23 mouse cellular contexts compared by ENCODE assay signal in the genomic region with DNA sequence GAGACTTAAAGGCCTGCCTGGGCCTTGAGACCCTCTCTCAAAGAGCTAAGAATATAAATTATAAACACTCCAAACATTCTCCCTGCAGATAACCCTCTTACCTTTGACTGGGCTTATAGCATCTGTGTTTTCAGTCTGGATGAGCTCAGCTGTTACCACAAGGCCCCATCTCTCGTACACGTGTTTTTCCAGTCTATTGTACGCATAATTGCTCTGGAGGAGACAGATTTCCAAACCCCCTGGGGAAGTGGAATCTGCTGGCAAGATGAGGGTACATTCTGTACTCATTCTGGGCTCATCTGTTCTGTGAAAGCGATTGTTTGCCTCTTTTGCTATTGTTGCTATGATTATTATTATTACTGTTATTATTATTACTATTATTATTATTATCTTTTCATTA. TPM values are rescaled to one million over a fixed set of nuclear protein-coding genes. Genes with fewer than 3 reads are reported as not detected.
DNase-seq lines count a peak whose midpoint lies in the region; ATAC-seq and TF ChIP-seq lines count a peak whose summit lies in the region.
"Had no signal": no experiment of that assay in that cellular context is flagged by ENCODE, and none has a peak within 500 bp of the region (broad histone marks: within the 10 kb centered on the region; RNA-seq: fewer than 3 reads in every experiment).

No protein-coding gene starts in this region.

- peak; percentile 33 for DNase-seq in forebrain, postnatal 0 days
- DNase-seq in midbrain, embryonic 14.5 days, result peak; percentile 46
- DNase-seq in hindbrain, postnatal 0 days (ENCODE audit: low spot score), result peak; percentile 35
- no peak for DNase-seq in gastrocnemius, postnatal 10 days
- DNase-seq in thymus, postnatal 36 days, result no peak
- DNase-seq: adrenal gland, postnatal 36 days; cerebellum, adult 9-11 months; embryo, embryonic 11 days; kidney, adult 8-10 months; kidney, postnatal 25 days; thymus, postnatal 25 days had no signal

- TF ChIP-seq CTCF in forebrain, postnatal 0 days (IDR thresholded peaks at IDR 0.05; ENCODE audit: low read depth), result no peak
- no peak for TF ChIP-seq CTCF in hindbrain, postnatal 0 days (IDR thresholded peaks at IDR 0.05; ENCODE audit: low read depth)

- H3K27ac ChIP-seq in forebrain, postnatal 0 days (ENCODE audit: low read depth, low read length), result no peak overlapping the region
- H3K27ac ChIP-seq in forebrain, embryonic 16.5 days (ENCODE audit: low read length), result no peak overlapping the region
- no peak overlapping the region for H3K27ac ChIP-seq in midbrain, embryonic 14.5 days (replicated peaks; ENCODE audit: low read depth, low read length)
- no peak overlapping the region for H3K27ac ChIP-seq in midbrain, embryonic 16.5 days (ENCODE audit: low read length)
- no peak overlapping the region for H3K27ac ChIP-seq in hindbrain, postnatal 0 days
- H3K27ac ChIP-seq: embryonic facial prominence, embryonic 15.5 days; midbrain, embryonic 12.5 days had no signal

- H3K27me3 ChIP-seq in forebrain, postnatal 0 days (ENCODE audit: insufficient read depth, low read length), result no peaks in the 10 kb centered on the region
- H3K27me3 ChIP-seq in forebrain, embryonic 16.5 days (replicated peaks; ENCODE audit: control insufficient read depth, insufficient read depth, low read length), result no peaks in the 10 kb centered on the region
- no peaks in the 10 kb centered on the region for H3K27me3 ChIP-seq in midbrain, embryonic 14.5 days (ENCODE audit: control insufficient read depth, insufficient read depth, low read length)
- no peaks in the 10 kb centered on the region for H3K27me3 ChIP-seq in midbrain, embryonic 16.5 days (ENCODE audit: control insufficient read depth, insufficient read depth, low read depth, low read length)
- no peaks in the 10 kb centered on the region for H3K27me3 ChIP-seq in hindbrain, postnatal 0 days (ENCODE audit: insufficient read depth, low read length)
- H3K27me3 ChIP-seq: embryonic facial prominence, embryonic 15.5 days; heart, embryonic 12.5 days; midbrain, embryonic 12.5 days had no signal

- ATAC-seq in forebrain, postnatal 0 days, result peak; percentile 56; the same call in 1 of the 2 replicates
- ATAC-seq in forebrain, embryonic 16.5 days, result no peak
- ATAC-seq in midbrain, embryonic 14.5 days (ENCODE audit: low FRiP score, low TSS enrichment), result no peak
- ATAC-seq in midbrain, embryonic 16.5 days, result no peak
- ATAC-seq in hindbrain, postnatal 0 days, result no peak

- no peaks in the 10 kb centered on the region for H3K36me3 ChIP-seq in forebrain, postnatal 0 days (ENCODE audit: insufficient read depth)
- no peaks in the 10 kb centered on the region for H3K36me3 ChIP-seq in forebrain, embryonic 16.5 days (ENCODE audit: control insufficient read depth, insufficient read depth)
- no peaks in the 10 kb centered on the region for H3K36me3 ChIP-seq in midbrain, embryonic 14.5 days (ENCODE audit: control insufficient read depth, insufficient read depth, low read length)
- no peaks in the 10 kb centered on the region for H3K36me3 ChIP-seq in midbrain, embryonic 16.5 days (ENCODE audit: control insufficient read depth, insufficient read depth, low read length)
- no peaks in the 10 kb centered on the region for H3K36me3 ChIP-seq in hindbrain, postnatal 0 days (ENCODE audit: insufficient read depth, low read length)
- H3K36me3 ChIP-seq: embryonic facial prominence, embryonic 15.5 days; midbrain, embryonic 12.5 days had no signal

- no peaks in the 10 kb centered on the region for H3K9me3 ChIP-seq in forebrain, postnatal 0 days (ENCODE audit: low read length)
- H3K9me3 ChIP-seq in forebrain, embryonic 16.5 days (ENCODE audit: control insufficient read depth, low read length), result no peaks in the 10 kb centered on the region
- H3K9me3 ChIP-seq in midbrain, embryonic 14.5 days (ENCODE audit: control insufficient read depth, low read length), result no peaks in the 10 kb centered on the region
- no peaks in the 10 kb centered on the region for H3K9me3 ChIP-seq in midbrain, embryonic 16.5 days (replicated peaks; ENCODE audit: control insufficient read depth, low read length, poor library complexity, severe bottlenecking)
- H3K9me3 ChIP-seq in hindbrain, postnatal 0 days (ENCODE audit: low read length), result no peaks in the 10 kb centered on the region
- H3K9me3 ChIP-seq: embryonic facial prominence, embryonic 15.5 days had no signal

- no peak overlapping the region for H3K4me2 ChIP-seq in forebrain, postnatal 0 days (ENCODE audit: low read depth)
- no peak overlapping the region for H3K4me2 ChIP-seq in forebrain, embryonic 16.5 days (ENCODE audit: low read length)
- no peak overlapping the region for H3K4me2 ChIP-seq in midbrain, embryonic 14.5 days (ENCODE audit: low read length)
- H3K4me2 ChIP-seq in midbrain, embryonic 16.5 days (ENCODE audit: low read length), result no peak overlapping the region
- H3K4me2 ChIP-seq in hindbrain, postnatal 0 days (ENCODE audit: low read depth, low read length), result no peak overlapping the region
- H3K4me2 ChIP-seq: embryonic facial prominence, embryonic 15.5 days; midbrain, embryonic 12.5 days had no signal

- no peak overlapping the region for H3K9ac ChIP-seq in forebrain, postnatal 0 days
- H3K9ac ChIP-seq in forebrain, embryonic 16.5 days (replicated peaks; ENCODE audit: low read depth, low read length), result no peak overlapping the region
- no peak overlapping the region for H3K9ac ChIP-seq in midbrain, embryonic 14.5 days (replicated peaks; ENCODE audit: low read length)
- H3K9ac ChIP-seq in midbrain, embryonic 16.5 days (ENCODE audit: low read depth, low read length), result no peak overlapping the region
- H3K9ac ChIP-seq in hindbrain, postnatal 0 days (replicated peaks; ENCODE audit: low read length), result no peak overlapping the region
- H3K9ac ChIP-seq: embryonic facial prominence, embryonic 15.5 days; heart, embryonic 12.5 days; liver, postnatal 0 days; midbrain, embryonic 12.5 days had no signal

- H3K4me3 ChIP-seq in forebrain, postnatal 0 days (ENCODE audit: low read depth, low read length), result no peak overlapping the region
- H3K4me3 ChIP-seq in forebrain, embryonic 16.5 days (replicated peaks; ENCODE audit: low read length), result no peak overlapping the region
- no peak overlapping the region for H3K4me3 ChIP-seq in midbrain, embryonic 14.5 days (replicated peaks; ENCODE audit: low read depth, low read length)
- H3K4me3 ChIP-seq in midbrain, embryonic 16.5 days (ENCODE audit: low read depth, low read length), result no peak overlapping the region
- no peak overlapping the region for H3K4me3 ChIP-seq in hindbrain, postnatal 0 days (ENCODE audit: low read length)
- H3K4me3 ChIP-seq: embryonic facial prominence, embryonic 15.5 days; heart, embryonic 12.5 days; midbrain, embryonic 12.5 days had no signal

- 39% methylated on average over 4 of the region's 4 CpGs for WGBS in forebrain, postnatal 0 days
- 50% methylated on average over 4 of the region's 4 CpGs for WGBS in forebrain, embryonic 16.5 days
- 35% methylated on average over 4 of the region's 4 CpGs for whole genome bisulfite sequencing in midbrain, embryonic 14.5 days
- 40% methylated on average over 4 of the region's 4 CpGs for WGBS in midbrain, embryonic 16.5 days
- WGBS in hindbrain, postnatal 0 days, result 30% methylated on average over 4 of the region's 4 CpGs

- peaks cover under 1% of the 10 kb centered on the region; the same call in 1 of the 2 replicates for H3K4me1 ChIP-seq in forebrain, postnatal 0 days (ENCODE audit: insufficient read depth)
- peaks cover under 1% of the 10 kb centered on the region for H3K4me1 ChIP-seq in forebrain, embryonic 16.5 days (replicated peaks; ENCODE audit: control insufficient read depth, insufficient read depth, low read length)
- no peaks in the 10 kb centered on the region for H3K4me1 ChIP-seq in midbrain, embryonic 14.5 days (ENCODE audit: control insufficient read depth, insufficient read depth, low read length)
- peaks cover under 1% of the 10 kb centered on the region; the same call in 1 of the 2 replicates for H3K4me1 ChIP-seq in midbrain, embryonic 16.5 days (ENCODE audit: control insufficient read depth, insufficient read depth, low read length)
- H3K4me1 ChIP-seq in hindbrain, postnatal 0 days (ENCODE audit: insufficient read depth, low read length), result no peaks in the 10 kb centered on the region
- H3K4me1 ChIP-seq: embryonic facial prominence, embryonic 15.5 days had no signal

RNA-seq across cellular contexts. Expression of gene Tmco4, which starts 46.3 kb away (rescaled TPM):
- 1.5 and 4.0 TPM in 2 replicates for total RNA-seq in forebrain, postnatal 0 days (2014; rRNA removed)
- 1.4 and 1.5 TPM in 2 replicates for polyA plus RNA-seq in forebrain, postnatal 0 days (2015; fragmentation: Nextera tagmentation; extraction: Ambion mirVana)
- polyA plus RNA-seq in forebrain, embryonic 16.5 days (2015; fragmentation: Nextera tagmentation; extraction: Ambion mirVana), result 1.1 and 1.2 TPM in 2 replicates
- polyA plus RNA-seq in midbrain, embryonic 14.5 days (2014; fragmentation: Nextera tagmentation; extraction: Ambion mirVana), result 0.38 and 0.61 TPM in 2 replicates
- polyA plus RNA-seq in midbrain, embryonic 16.5 days (2015; fragmentation: Nextera tagmentation; extraction: Ambion mirVana), result 0.62 and 0.84 TPM in 2 replicates
- 2.8 and 4.0 TPM in 2 replicates for total RNA-seq in hindbrain, postnatal 0 days (2014; rRNA removed)
- 1.5 and 2.0 TPM in 2 replicates for polyA plus RNA-seq in hindbrain, postnatal 0 days (2015; fragmentation: Nextera tagmentation; extraction: Ambion mirVana)
- total RNA-seq in gastrocnemius, postnatal 10 days (2021), result 1 to 10 TPM; 3.8 to 4.5 TPM

RNA-seq across cellular contexts. Expression of gene Rnf186, which starts 52.1 kb away (rescaled TPM):
- not detected in 2 replicates for total RNA-seq in forebrain, postnatal 0 days (2014; rRNA removed)
- not detected in 2 replicates for polyA plus RNA-seq in forebrain, postnatal 0 days (2015; fragmentation: Nextera tagmentation; extraction: Ambion mirVana)
- polyA plus RNA-seq in forebrain, embryonic 16.5 days (2015; fragmentation: Nextera tagmentation; extraction: Ambion mirVana), result not detected in 2 replicates
- polyA plus RNA-seq in midbrain, embryonic 14.5 days (2014; fragmentation: Nextera tagmentation; extraction: Ambion mirVana), result not detected in 2 replicates
- not detected in 2 replicates for polyA plus RNA-seq in midbrain, embryonic 16.5 days (2015; fragmentation: Nextera tagmentation; extraction: Ambion mirVana)
- total RNA-seq in hindbrain, postnatal 0 days (2014; rRNA removed), result not detected in 2 replicates
- not detected in 2 replicates for polyA plus RNA-seq in hindbrain, postnatal 0 days (2015; fragmentation: Nextera tagmentation; extraction: Ambion mirVana)
- not detected for total RNA-seq in gastrocnemius, postnatal 10 days (2021)
- total RNA-seq: adrenal gland, postnatal 36 days; heart, postnatal 25 days; layer of hippocampus, postnatal 14 days; left cerebral cortex, postnatal 14 days had no signal
- polyA plus RNA-seq: forebrain, embryonic 11.5 days; heart, embryonic 12.5 days; limb, embryonic 14.5 days; midbrain, embryonic 12.5 days had no signal

RNA-seq across cellular contexts. Expression of gene Htr6, which starts 56.4 kb away (rescaled TPM):
- 1.8 and 4.0 TPM in 2 replicates for total RNA-seq in forebrain, postnatal 0 days (2014; rRNA removed)
- 0.67 TPM in 2 replicates for polyA plus RNA-seq in forebrain, postnatal 0 days (2015; fragmentation: Nextera tagmentation; extraction: Ambion mirVana)
- polyA plus RNA-seq in forebrain, embryonic 16.5 days (2015; fragmentation: Nextera tagmentation; extraction: Ambion mirVana), result 0.34 and 0.60 TPM in 2 replicates
- polyA plus RNA-seq in midbrain, embryonic 14.5 days (2014; fragmentation: Nextera tagmentation; extraction: Ambion mirVana), result 0.32 and 0.57 TPM in 2 replicates
- 0.30 and 0.51 TPM in 2 replicates for polyA plus RNA-seq in midbrain, embryonic 16.5 days (2015; fragmentation: Nextera tagmentation; extraction: Ambion mirVana)
- total RNA-seq in hindbrain, postnatal 0 days (2014; rRNA removed), result 2.0 and 4.3 TPM in 2 replicates
- polyA plus RNA-seq in hindbrain, postnatal 0 days (2015; fragmentation: Nextera tagmentation; extraction: Ambion mirVana), result 0.74 and 0.96 TPM in 2 replicates
- total RNA-seq in gastrocnemius, postnatal 10 days (2021), result not detected
- total RNA-seq: heart, postnatal 25 days had no signal
- polyA plus RNA-seq: heart, embryonic 12.5 days; liver, postnatal 0 days; midbrain, embryonic 12.5 days; stomach, embryonic 16.5 days had no signal

Comparison
In these comparisons a context has a peak if more than half of its experiments do, and no peak if none do; other contexts are left out.
1. DNase-seq: peak in forebrain, postnatal 0 days (single experiment), midbrain, embryonic 14.5 days (single experiment) and hindbrain, postnatal 0 days (single experiment); none in gastrocnemius, postnatal 10 days (single experiment) and thymus, postnatal 36 days (0 of 2).